Mouse (Mus musculus) lung, adult 2 months (tissue): ENCODE measurements at regions not wholly inside any gene's neighbourhood (a gene's known extent, or its start where the extent isn't known, plus 50 kb on each side); places are given as distances from the start of the nearest gene placed in this dataset.

ENCODE experiments used
- DNase-seq: peaks from one replicate; pipeline ENCODE4 v3.0.0; 2022
- H3K4me1 ChIP-seq: fragments of 200-500 bp; 2 replicates; pipeline ENCODE4 v1.6.1; 2011; ENCODE audit warnings: low read length; ENCODE audit not compliant: control insufficient read depth, insufficient read depth
- H3K4me3 ChIP-seq: fragments of 200-500 bp; replicated peaks from 2 replicates; pipeline ENCODE3; 2011; ENCODE audit warnings: low read depth, mild to moderate bottlenecking, control low read depth, low read length; ENCODE audit errors: extremely low read depth
- CTCF ChIP-seq: fragments of 200-500 bp; IDR thresholded peaks from 2 replicates; pipeline ENCODE4 v1.5.1; 2011; ENCODE audit warnings: mild to moderate bottlenecking, low read length, control low read depth; ENCODE audit not compliant: insufficient read depth
- POLR2A ChIP-seq: fragments of 200-500 bp; IDR thresholded peaks from 2 replicates; pipeline ENCODE4 v1.6.1; 2011; ENCODE audit warnings: low read depth, mild to moderate bottlenecking, control low read depth, low read length, borderline replicate concordance; ENCODE audit errors: extremely low read depth
- WGBS: fragments of 180-500 bp; shearing (Covaris S2); methylation state at CpG from one replicate; pipeline ENCODE4 v1.1.7; 2018; 5-methylcytosine and 5-hydroxymethylcytosine counted together

- H3K4me3 ChIP-seq, result no peak overlapping the region
- H3K4me1 ChIP-seq, result no peaks in the 10 kb centered on the region
- 68% methylated on average over 4 of the region's 4 CpGs for WGBS
- DNase-seq, result no peak
- no peak for TF ChIP-seq POLR2A
- TF ChIP-seq CTCF, result no peak
Measured at GRCm38 (mm10) chr13:52090365-52090764, 243.9 kb downstream of the Gadd45g start.

- no peak overlapping the region for H3K4me3 ChIP-seq
- 71% methylated on average over 7 of the region's 7 CpGs for WGBS
- no peaks in the 10 kb centered on the region for H3K4me1 ChIP-seq
- DNase-seq, result no peak
- TF ChIP-seq POLR2A, result no peak
- TF ChIP-seq CTCF, result no peak
Measured at GRCm38 (mm10) chr13:52094785-52095184, 248.3 kb downstream of the Gadd45g start.

- H3K4me1 ChIP-seq, result no peaks in the 10 kb centered on the region
- whole genome bisulfite sequencing, result 79% methylated on average over 7 of the region's 7 CpGs
- H3K4me3 ChIP-seq, result no peak overlapping the region
- TF ChIP-seq POLR2A (no peak), CTCF (no peak)
- DNase-seq, result no peak
Measured at GRCm38 (mm10) chr13:52096506-52096905, 250.0 kb downstream of the Gadd45g start.

GRCm38 (mm10) chr13:52105989-52106642, 259.6 kb downstream of the Gadd45g start:
- H3K4me1 ChIP-seq, result no peaks in the 10 kb centered on the region
- 45% methylated on average over 9 of the region's 9 CpGs for WGBS
- TF ChIP-seq CTCF (no peak), POLR2A (no peak)

GRCm38 (mm10) chr13:52108349-52108921, 262.0 kb downstream of the Gadd45g start:
- WGBS, result 77% methylated on average over 8 of the region's 8 CpGs
- no peak for DNase-seq
- TF ChIP-seq POLR2A (no peak), CTCF (no peak)
- no peak overlapping the region for H3K4me3 ChIP-seq
- no peaks in the 10 kb centered on the region for H3K4me1 ChIP-seq

More at GRCm38 (mm10) chr13:52105989-52106642, 259.6 kb downstream of the Gadd45g start:
- no peak overlapping the region for H3K4me3 ChIP-seq
- no peak for DNase-seq

- Histone ChIP-seq H3K4me1 (no peaks in the 10 kb centered on the region), H3K4me3 (no peak overlapping the region)
- no peak for DNase-seq
- TF ChIP-seq CTCF (no peak), POLR2A (no peak)
- WGBS, result 78% methylated on average over 17 of the region's 17 CpGs
Measured at GRCm38 (mm10) chr13:52109039-52109759, 262.7 kb downstream of the Gadd45g start.

GRCm38 (mm10) chr13:52110750-52111149, 264.3 kb downstream of the Gadd45g start:
- WGBS, result 48% methylated on average over 9 of the region's 9 CpGs
- no peak overlapping the region for H3K4me3 ChIP-seq
- H3K4me1 ChIP-seq, result no peaks in the 10 kb centered on the region
- TF ChIP-seq POLR2A (no peak), CTCF (no peak)
- DNase-seq, result no peak

GRCm38 (mm10) chr13:52113549-52113948, 267.1 kb downstream of the Gadd45g start:
- Histone ChIP-seq H3K4me1 (no peaks in the 10 kb centered on the region), H3K4me3 (no peak overlapping the region)
- 71% methylated on average over 8 of the region's 8 CpGs for WGBS
- DNase-seq, result no peak
- no peak for TF ChIP-seq POLR2A
- no peak for TF ChIP-seq CTCF

DNA sequence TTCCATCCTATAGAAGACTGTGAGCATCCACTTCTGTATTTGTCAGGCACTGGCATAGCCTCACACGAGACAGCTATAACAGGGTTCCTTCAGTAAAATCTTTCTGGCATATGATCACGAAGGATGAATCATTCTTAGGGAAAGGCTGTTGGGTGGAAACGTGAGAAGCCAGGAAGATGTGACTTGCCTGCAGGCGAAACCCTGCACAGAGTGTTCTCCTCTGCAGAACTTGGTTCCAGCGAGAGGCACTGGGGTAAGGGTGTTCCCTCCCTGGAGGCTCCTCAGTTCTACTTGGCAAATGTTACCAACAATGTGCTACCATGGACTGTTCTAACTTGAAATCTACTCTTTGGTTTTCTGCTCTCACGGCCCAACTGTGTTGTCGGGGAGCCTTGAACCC, 268.0 kb downstream of the Gadd45g start:
- no peak for TF ChIP-seq CTCF
- no peak for TF ChIP-seq POLR2A
- no peak for DNase-seq
- 85% methylated on average over 7 of the region's 7 CpGs for WGBS
- Histone ChIP-seq H3K4me3 (no peak overlapping the region), H3K4me1 (no peaks in the 10 kb centered on the region)

GRCm38 (mm10) chr13:52114962-52115361, 268.5 kb downstream of the Gadd45g start:
- DNase-seq, result no peak
- WGBS, result 75% methylated on average over 6 of the region's 6 CpGs

More at GRCm38 (mm10) chr13:52114962-52115361, 268.5 kb downstream of the Gadd45g start:
- Histone ChIP-seq H3K4me1 (no peaks in the 10 kb centered on the region), H3K4me3 (no peak overlapping the region)
- no peak for TF ChIP-seq POLR2A
- no peak for TF ChIP-seq CTCF
